Comparison of ENCODE assay signal across 8 mouse cellular contexts in genomic region chr13:24830756-24831352, GRCm38 (mm10). TPM values are rescaled to one million over a fixed set of nuclear protein-coding genes. Genes with fewer than 3 reads are reported as not detected.
DNase-seq lines count a peak whose midpoint lies in the region; ATAC-seq lines count a peak whose summit lies in the region.

No protein-coding gene starts in this region.

- H3K9ac ChIP-seq in embryonic facial prominence, embryonic 13.5 days, result peak overlapping the region; percentile 96
- H3K9ac ChIP-seq in midbrain, embryonic 12.5 days (replicated peaks), result peak overlapping the region; percentile 95

- DNase-seq in thymus, postnatal 10 days (ENCODE audit: low spot score in 2 of 2), result peak; percentile 7 to 8
- DNase-seq in thymus, postnatal 4 days, result no peak
- no peak for DNase-seq in right cerebral cortex, adult 2 months (ENCODE audit: low spot score in 2 of 2)
- DNase-seq in ovary, postnatal 10 days (ENCODE audit: low spot score), result no peak

- peaks cover 25% of the 10 kb centered on the region for H3K4me1 ChIP-seq in embryonic facial prominence, embryonic 13.5 days
- H3K4me1 ChIP-seq in midbrain, embryonic 12.5 days, result peaks cover 21% of the 10 kb centered on the region

- peak overlapping the region; percentile 80 for H3K27ac ChIP-seq in embryonic facial prominence, embryonic 13.5 days
- peak overlapping the region; percentile 87; the same call in 1 of the 2 replicates for H3K27ac ChIP-seq in midbrain, embryonic 12.5 days (replicated peaks)

- no peaks in the 10 kb centered on the region for H3K9me3 ChIP-seq in embryonic facial prominence, embryonic 13.5 days
- H3K9me3 ChIP-seq in midbrain, embryonic 12.5 days, result no peaks in the 10 kb centered on the region

- H3K4me3 ChIP-seq in embryonic facial prominence, embryonic 13.5 days, result peak overlapping the region; percentile 99
- peak overlapping the region; percentile 93 for H3K4me3 ChIP-seq in midbrain, embryonic 12.5 days

- no peaks in the 10 kb centered on the region for H3K36me3 ChIP-seq in embryonic facial prominence, embryonic 13.5 days
- H3K36me3 ChIP-seq in midbrain, embryonic 12.5 days, result no peaks in the 10 kb centered on the region

- 1% methylated on average over 20 of the region's 20 CpGs for WGBS in embryonic facial prominence, embryonic 13.5 days
- 5% methylated on average over 20 of the region's 20 CpGs for WGBS in midbrain, embryonic 12.5 days

- no peaks in the 10 kb centered on the region for H3K27me3 ChIP-seq in embryonic facial prominence, embryonic 13.5 days
- H3K27me3 ChIP-seq in midbrain, embryonic 12.5 days, result no peaks in the 10 kb centered on the region

- peak overlapping the region; percentile 77 for H3K4me2 ChIP-seq in embryonic facial prominence, embryonic 13.5 days
- H3K4me2 ChIP-seq in midbrain, embryonic 12.5 days (replicated peaks), result peak overlapping the region; percentile 78

- ATAC-seq in embryonic facial prominence, embryonic 13.5 days (ENCODE audit: insufficient number of reproducible peaks, insufficient read depth, low FRiP score, low TSS enrichment, low read depth), result no peak
- ATAC-seq in inflammation-experienced regulatory T-cells, adult 6 months, result peak; percentile 18
- ATAC-seq in midbrain, embryonic 12.5 days (ENCODE audit: low FRiP score, low read depth), result no peak
- ATAC-seq in monocyte, adult 5-6 weeks (replicated peaks; ENCODE audit: insufficient number of reproducible peaks, low FRiP score, low TSS enrichment, poor library complexity, severe bottlenecking), result no peak

RNA-seq across cellular contexts. Expression of gene Acot13, which starts 0.5 kb away (rescaled TPM):
- 72.1 and 73.8 TPM in 2 replicates for polyA plus RNA-seq in embryonic facial prominence, embryonic 13.5 days (2015; fragmentation: Nextera tagmentation; extraction: Ambion mirVana)
- polyA plus RNA-seq in inflammation-experienced regulatory T-cells, adult 6 months (2017; shearing (Covaris generic)), result 10 to 100 TPM; 55.2 to 89.6 (median 75.2) TPM
- 47.5 and 49.0 TPM in 2 replicates for polyA plus RNA-seq in midbrain, embryonic 12.5 days (2016; fragmentation: Nextera tagmentation; extraction: Ambion mirVana)
- 27.0 to 33.5 TPM (median 33.2 TPM) in 3 replicates for total RNA-seq in monocyte, adult 5-6 weeks (2017)

RNA-seq across cellular contexts. Expression of gene Tdp2, which starts 0.6 kb away (rescaled TPM):
- polyA plus RNA-seq in embryonic facial prominence, embryonic 13.5 days (2015; fragmentation: Nextera tagmentation; extraction: Ambion mirVana), result 58.8 and 59.2 TPM in 2 replicates
- 10 to 100 TPM; 18.5 to 22.5 (median 21.3) TPM for polyA plus RNA-seq in inflammation-experienced regulatory T-cells, adult 6 months (2017; shearing (Covaris generic))
- polyA plus RNA-seq in midbrain, embryonic 12.5 days (2016; fragmentation: Nextera tagmentation; extraction: Ambion mirVana), result 69.3 and 69.7 TPM in 2 replicates
- 44.8 to 50.7 TPM (median 49.0 TPM) in 3 replicates for total RNA-seq in monocyte, adult 5-6 weeks (2017)

RNA-seq across cellular contexts. Expression of gene D130043K22Rik, which starts 14.1 kb away (rescaled TPM):
- polyA plus RNA-seq in embryonic facial prominence, embryonic 13.5 days (2015; fragmentation: Nextera tagmentation; extraction: Ambion mirVana), result 0.22 and 0.87 TPM in 2 replicates
- under 1 TPM in 2 of 3 experiments, not detected in 1; 0.34 to 0.41 TPM for polyA plus RNA-seq in inflammation-experienced regulatory T-cells, adult 6 months (2017; shearing (Covaris generic))
- 1.8 and 2.0 TPM in 2 replicates for polyA plus RNA-seq in midbrain, embryonic 12.5 days (2016; fragmentation: Nextera tagmentation; extraction: Ambion mirVana)
- not detected in 3 replicates for total RNA-seq in monocyte, adult 5-6 weeks (2017)

RNA-seq across cellular contexts. Expression of gene BC005537, which starts 29.4 kb away (rescaled TPM):
- polyA plus RNA-seq in embryonic facial prominence, embryonic 13.5 days (2015; fragmentation: Nextera tagmentation; extraction: Ambion mirVana), result 18.2 and 18.3 TPM in 2 replicates
- polyA plus RNA-seq in inflammation-experienced regulatory T-cells, adult 6 months (2017; shearing (Covaris generic)), result 10 to 100 TPM; 40.8 to 54.9 (median 47.8) TPM
- 21.2 and 21.5 TPM in 2 replicates for polyA plus RNA-seq in midbrain, embryonic 12.5 days (2016; fragmentation: Nextera tagmentation; extraction: Ambion mirVana)
- total RNA-seq in monocyte, adult 5-6 weeks (2017), result 62.4 to 79.9 TPM (median 67.1 TPM) in 3 replicates

Comparison
In these comparisons a context has a peak if more than half of its experiments do, and no peak if none do; other contexts are left out.
1. DNase-seq: peak in thymus, postnatal 10 days (2 of 2); none in thymus, postnatal 4 days (single experiment), right cerebral cortex, adult 2 months (0 of 2) and ovary, postnatal 10 days (single experiment).